Mouse (Mus musculus) CH12.LX (cell line): ENCODE measurements at regions not wholly inside any gene's neighbourhood (a gene's known extent, or its start where the extent isn't known, plus 50 kb on each side); places are given as distances from the start of the nearest gene placed in this dataset.

ENCODE experiments used
- CTCF ChIP-seq, 2 experiments: IDR thresholded peaks in 1 of 2; conservative IDR thresholded peaks in 1 of 2; 2 replicates each; pipeline ENCODE4 v1.5.1; 2011 to 2012; ENCODE audit warnings: low read depth in 2 of 2, low read length in 2 of 2, improper control_type of control experiment in 1 of 2, inconsistent platforms in 1 of 2, mild to moderate bottlenecking in 1 of 2, moderate library complexity in 1 of 2
- ZMIZ1 ChIP-seq: IDR thresholded peaks from 2 replicates; pipeline ENCODE4 v1.6.1; 2012; ENCODE audit warnings: low read depth, mild to moderate bottlenecking, inconsistent platforms, low read length, improper control_type of control experiment

DNA sequence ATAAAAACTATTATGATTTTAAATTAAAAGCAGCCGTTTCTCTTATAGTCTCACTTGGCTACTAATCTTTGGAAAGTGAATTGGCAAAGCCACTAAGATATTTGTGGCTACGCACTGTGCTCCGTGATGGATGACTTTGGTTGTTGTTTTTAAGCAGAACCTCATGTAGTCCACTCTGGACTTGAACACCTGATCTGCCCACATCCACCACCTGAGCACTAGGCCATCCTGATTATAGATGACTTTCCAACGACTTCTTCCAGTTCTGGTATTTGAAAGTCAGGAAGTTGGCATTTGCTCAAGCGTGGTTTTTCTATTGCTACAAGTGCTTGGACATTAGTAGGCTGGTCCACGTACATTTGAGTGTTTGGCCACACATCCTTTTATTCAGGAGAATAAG, 344.5 kb downstream of the Mex3b start:
- no peak for TF ChIP-seq ZMIZ1
- TF ChIP-seq CTCF (conservative IDR thresholded peaks at IDR 0.05 in 1 of 2, IDR thresholded peaks at IDR 0.05 in 1 of 2; ENCODE audit: low read depth in 2 of 2, low read length in 2 of 2), result no peak
